Mouse (Mus musculus): ENCODE data around the gene Inava.

- no peak for TF ChIP-seq POLR2A (IDR thresholded peaks at IDR 0.05; ENCODE audit: low read depth, low read length)
- TF ChIP-seq CTCF (conservative IDR thresholded peaks at IDR 0.05; ENCODE audit: insufficient read depth, insufficient read length, low read depth, low read length): no peak
These were observed 55.3 kb downstream of the Inava start for GRCm38 (mm10) chr1:136178741-136179140.

Measured in kidney, adult 2 months (tissue).